Mouse (Mus musculus) left cerebral cortex, adult 8-10 months (tissue): ENCODE results near the gene Trpm3. TPM values are rescaled to one million over a fixed set of nuclear protein-coding genes. Genes with fewer than 3 reads are reported as not detected.

Experiments
- DNase-seq, 2 experiments: peaks; one replicate each; pipeline ENCODE4 v3.0.0; 2022; ENCODE audit warnings: low spot score in 2 of 2
- total RNA-seq, 4 experiments: library from RNA; stranded (reverse); gene quantifications; 2 replicates each; pipeline ENCODE4 v1.2.4; 2022

Trpm3 gene
- total RNA-seq, 4 experiments from 2014 or later: 37.1 to 49.8 (median 43.3) TPM

GRCm38 (mm10) chr19:22962001-22962708 lies 823.3 kb downstream of the Trpm3 start:
- no peak for DNase-seq

- no peak for DNase-seq
Measured at GRCm38 (mm10) chr19:22962731-22963130, 823.9 kb downstream of the Trpm3 start.

GRCm38 (mm10) chr19:22963726-22964398 lies 825.0 kb downstream of the Trpm3 start:
- DNase-seq: no peak

- peak in 1 of 2 experiments; percentile 57 for DNase-seq
Measured at GRCm38 (mm10) chr19:22965470-22965869, 826.6 kb downstream of the Trpm3 start.

GRCm38 (mm10) chr19:22973294-22973693 lies 834.4 kb downstream of the Trpm3 start:
- no peak for DNase-seq

- no peak for DNase-seq
Measured at GRCm38 (mm10) chr19:22973727-22974126, 834.9 kb downstream of the Trpm3 start.

GRCm38 (mm10) chr19:22975801-22976200 lies 837.0 kb downstream of the Trpm3 start:
- no peak for DNase-seq

GRCm38 (mm10) chr19:22977508-22977907 lies 838.7 kb downstream of the Trpm3 start:
- DNase-seq: no peak

GRCm38 (mm10) chr19:22978763-22979162 lies 839.9 kb downstream of the Trpm3 start:
- DNase-seq: no peak

- DNase-seq: no peak
Measured at GRCm38 (mm10) chr19:22979191-22979590, 840.3 kb downstream of the Trpm3 start.

- no peak for DNase-seq
Measured at GRCm38 (mm10) chr19:22987914-22988313, 849.1 kb downstream of the Trpm3 start.

GRCm38 (mm10) chr19:22993946-22994345 lies 855.1 kb downstream of the Trpm3 start:
- DNase-seq: no peak

- no peak for DNase-seq
Measured at GRCm38 (mm10) chr19:22994531-22994930, 855.7 kb downstream of the Trpm3 start.

- no peak for DNase-seq
Measured at GRCm38 (mm10) chr19:23000293-23000692, 861.4 kb downstream of the Trpm3 start.

- DNase-seq: peak; percentile 34 to 37
Measured at GRCm38 (mm10) chr19:23003861-23004260, 865.0 kb downstream of the Trpm3 start.

- no peak for DNase-seq
Measured at GRCm38 (mm10) chr19:23005851-23006250, 867.0 kb downstream of the Trpm3 start.

- no peak for DNase-seq
Measured at GRCm38 (mm10) chr19:23006517-23007273, 867.8 kb downstream of the Trpm3 start.

GRCm38 (mm10) chr19:23013695-23014094 lies 874.8 kb downstream of the Trpm3 start:
- DNase-seq: no peak

GRCm38 (mm10) chr19:23015516-23015915 lies 876.7 kb downstream of the Trpm3 start:
- no peak for DNase-seq

GRCm38 (mm10) chr19:23018186-23018727 lies 879.4 kb downstream of the Trpm3 start:
- DNase-seq: no peak

GRCm38 (mm10) chr19:23022902-23023301 lies 884.1 kb downstream of the Trpm3 start:
- DNase-seq: no peak
